Mouse (Mus musculus): ENCODE measurements around the gene Psip1. TPM values are rescaled to one million over a fixed set of nuclear protein-coding genes. Genes with fewer than 3 reads are reported as not detected.

The Psip1 gene
- total and polyA plus RNA-seq, 2 experiments from 2014 or later: 298 to 309 TPM

- ATAC-seq: peak; percentile 86
- DNase-seq: peak; percentile 93
- TF ChIP-seq CTCF (IDR thresholded peaks at IDR 0.05; ENCODE audit: low read depth): peak; percentile 82
These were observed 533 bp downstream of the Psip1 start for GRCm38 (mm10) chr4:83485735-83486116.

DNA sequence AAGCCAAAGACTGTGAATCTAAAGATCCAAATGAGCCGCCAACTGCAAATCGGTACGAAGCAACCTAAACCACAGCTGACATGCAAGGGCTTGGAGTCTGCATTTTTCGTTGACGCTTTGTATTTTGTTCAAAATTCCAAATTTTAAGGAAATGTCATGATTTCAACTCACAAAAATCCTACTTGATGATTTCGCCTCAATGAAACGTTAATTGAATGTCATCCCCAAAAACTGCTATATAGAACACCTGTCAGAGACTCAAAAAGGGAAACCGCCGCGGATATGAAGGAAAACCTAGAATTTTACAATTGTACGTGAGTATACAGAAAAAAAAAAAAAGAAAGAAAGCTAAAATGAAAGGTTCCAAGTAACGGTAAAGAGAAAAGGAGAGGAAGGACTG is 1.0 kb downstream of the Psip1 start:
- 9% methylated on average over 12 of the region's 12 CpGs for WGBS
- H3K36me3 ChIP-seq (ENCODE audit: insufficient read depth): peaks cover 17% of the 10 kb centered on the region
- H3K4me2 ChIP-seq (ENCODE audit: low read depth): peak overlapping the region; percentile 70
- H3K27ac ChIP-seq (ENCODE audit: low read depth, low read length): peak overlapping the region; percentile 100; the same call in 1 of the 2 replicates
- no peak for ATAC-seq
- no peak for DNase-seq
- no peak for TF ChIP-seq CTCF (IDR thresholded peaks at IDR 0.05; ENCODE audit: low read depth)
- no peaks in the 10 kb centered on the region for H3K27me3 ChIP-seq (ENCODE audit: insufficient read depth, low read length)
- peak overlapping the region; percentile 93 for H3K9ac ChIP-seq
- H3K9me3 ChIP-seq (ENCODE audit: low read length): no peaks in the 10 kb centered on the region
- peaks cover 6% of the 10 kb centered on the region for H3K4me1 ChIP-seq (ENCODE audit: insufficient read depth)
- H3K4me3 ChIP-seq (ENCODE audit: low read depth, low read length): peak overlapping the region; percentile 99

More at GRCm38 (mm10) chr4:83485735-83486116, 533 bp downstream of the Psip1 start:
- H3K9me3 ChIP-seq (ENCODE audit: low read length): no peaks in the 10 kb centered on the region
- H3K27me3 ChIP-seq (ENCODE audit: insufficient read depth, low read length): no peaks in the 10 kb centered on the region
- peak overlapping the region; percentile 70 for H3K4me2 ChIP-seq (ENCODE audit: low read depth)
- WGBS: under 1% methylated on average over 27 of the region's 40 CpGs
- peak overlapping the region; percentile 93 for H3K9ac ChIP-seq
- H3K4me3 ChIP-seq (ENCODE audit: low read depth, low read length): peak overlapping the region; percentile 99
- peak overlapping the region; percentile 100 for H3K27ac ChIP-seq (ENCODE audit: low read depth, low read length)
- peaks cover 6% of the 10 kb centered on the region for H3K4me1 ChIP-seq (ENCODE audit: insufficient read depth)
- peaks cover 17% of the 10 kb centered on the region for H3K36me3 ChIP-seq (ENCODE audit: insufficient read depth)

DNA sequence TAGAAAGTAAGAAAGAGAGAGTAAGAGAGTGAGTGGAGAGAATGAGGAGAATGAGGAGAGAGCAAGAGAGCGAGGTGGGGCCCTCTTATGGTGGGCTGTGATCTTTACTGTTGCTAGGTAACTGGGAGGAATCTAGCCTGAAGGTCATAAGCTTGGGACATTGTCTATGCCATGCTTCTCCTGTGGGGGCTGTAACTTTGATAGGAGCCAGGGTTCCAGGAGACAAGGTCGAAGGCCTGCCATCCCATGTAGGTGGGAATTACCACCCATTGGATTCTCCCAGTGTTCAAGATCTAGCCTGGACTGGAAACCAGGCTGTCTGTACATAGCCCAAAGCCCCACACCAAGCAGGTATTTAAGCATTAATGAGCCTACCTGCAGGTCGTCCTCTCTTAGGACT is 18.1 kb downstream of the Psip1 start:
- Histone ChIP-seq H3K4me1 (ENCODE audit: insufficient read depth) (no peaks in the 10 kb centered on the region), H3K9ac (no peak overlapping the region), H3K4me2 (ENCODE audit: low read depth) (no peak overlapping the region), H3K4me3 (ENCODE audit: low read depth, low read length) (no peak overlapping the region), H3K27ac (ENCODE audit: low read depth, low read length) (no peak overlapping the region), H3K9me3 (ENCODE audit: low read length) (no peaks in the 10 kb centered on the region), H3K36me3 (ENCODE audit: insufficient read depth) (peaks cover 64% of the 10 kb centered on the region), H3K27me3 (ENCODE audit: insufficient read depth, low read length) (no peaks in the 10 kb centered on the region)
- DNase-seq: no peak
- 71% methylated on average over 3 of the region's 3 CpGs for WGBS
- TF ChIP-seq CTCF (IDR thresholded peaks at IDR 0.05; ENCODE audit: low read depth): no peak
- ATAC-seq: peak; percentile 34; the same call in 1 of the 2 replicates

GRCm38 (mm10) chr4:83467615-83468014 is 18.6 kb downstream of the Psip1 start:
- H3K9me3 ChIP-seq (ENCODE audit: low read length): no peaks in the 10 kb centered on the region
- DNase-seq: no peak
- H3K9ac ChIP-seq: no peak overlapping the region
- no peak overlapping the region for H3K4me3 ChIP-seq (ENCODE audit: low read depth, low read length)
- H3K36me3 ChIP-seq (ENCODE audit: insufficient read depth): peaks cover 68% of the 10 kb centered on the region
- no peaks in the 10 kb centered on the region for H3K27me3 ChIP-seq (ENCODE audit: insufficient read depth, low read length)
- WGBS: 65% methylated on average over 7 of the region's 7 CpGs
- H3K4me2 ChIP-seq (ENCODE audit: low read depth): no peak overlapping the region
- no peak for TF ChIP-seq CTCF (IDR thresholded peaks at IDR 0.05; ENCODE audit: low read depth)
- ATAC-seq: no peak
- H3K27ac ChIP-seq (ENCODE audit: low read depth, low read length): no peak overlapping the region
- no peaks in the 10 kb centered on the region for H3K4me1 ChIP-seq (ENCODE audit: insufficient read depth)

GRCm38 (mm10) chr4:83464827-83465226 is 21.4 kb downstream of the Psip1 start:
- Histone ChIP-seq H3K9me3 (ENCODE audit: low read length) (no peaks in the 10 kb centered on the region), H3K4me1 (ENCODE audit: insufficient read depth) (no peaks in the 10 kb centered on the region), H3K9ac (no peak overlapping the region), H3K36me3 (ENCODE audit: insufficient read depth) (peaks cover 52% of the 10 kb centered on the region), H3K27me3 (ENCODE audit: insufficient read depth, low read length) (no peaks in the 10 kb centered on the region), H3K27ac (ENCODE audit: low read depth, low read length) (no peak overlapping the region), H3K4me2 (ENCODE audit: low read depth) (no peak overlapping the region), H3K4me3 (ENCODE audit: low read depth, low read length) (no peak overlapping the region)
- 90% methylated on average over 7 of the region's 7 CpGs for WGBS
- ATAC-seq: no peak
- no peak for DNase-seq
- TF ChIP-seq CTCF (IDR thresholded peaks at IDR 0.05; ENCODE audit: low read depth): no peak

GRCm38 (mm10) chr4:83460106-83460505 is 26.2 kb downstream of the Psip1 start:
- ATAC-seq: no peak
- Histone ChIP-seq H3K4me1 (ENCODE audit: insufficient read depth) (no peaks in the 10 kb centered on the region), H3K4me2 (ENCODE audit: low read depth) (no peak overlapping the region), H3K4me3 (ENCODE audit: low read depth, low read length) (no peak overlapping the region), H3K9me3 (ENCODE audit: low read length) (no peaks in the 10 kb centered on the region), H3K36me3 (ENCODE audit: insufficient read depth) (peaks cover 61% of the 10 kb centered on the region), H3K27ac (ENCODE audit: low read depth, low read length) (no peak overlapping the region), H3K9ac (no peak overlapping the region), H3K27me3 (ENCODE audit: insufficient read depth, low read length) (no peaks in the 10 kb centered on the region)
- DNase-seq: no peak
- WGBS: 88% methylated on average over 5 of the region's 5 CpGs
- no peak for TF ChIP-seq CTCF (IDR thresholded peaks at IDR 0.05; ENCODE audit: low read depth)

DNA sequence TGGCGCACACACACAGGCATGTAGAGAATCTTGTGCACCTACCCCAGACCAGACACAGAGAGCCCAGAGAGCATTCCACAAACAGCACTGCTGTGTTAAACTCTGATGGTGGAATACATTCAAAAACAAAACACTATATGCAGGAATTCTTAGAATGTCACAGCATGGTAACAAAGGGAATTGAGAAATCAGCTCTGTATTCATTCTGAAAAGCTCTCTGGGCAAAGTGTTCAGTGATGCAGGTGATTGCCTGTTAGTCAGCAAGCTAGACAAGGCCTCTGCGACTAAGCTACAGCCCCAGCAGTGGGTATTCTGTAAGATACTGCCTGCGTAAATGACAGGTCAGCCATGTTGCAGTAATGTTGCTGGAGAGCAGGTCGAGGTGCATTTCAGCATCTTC is 35.5 kb downstream of the Psip1 start:
- no peak for ATAC-seq

More for the DNA sequence above, 35.5 kb downstream of the Psip1 start:
- Histone ChIP-seq H3K4me2 (ENCODE audit: low read depth) (no peak overlapping the region), H3K27me3 (ENCODE audit: insufficient read depth, low read length) (no peaks in the 10 kb centered on the region), H3K36me3 (ENCODE audit: insufficient read depth) (peaks cover 46% of the 10 kb centered on the region), H3K4me3 (ENCODE audit: low read depth, low read length) (no peak overlapping the region), H3K4me1 (ENCODE audit: insufficient read depth) (no peaks in the 10 kb centered on the region), H3K9me3 (ENCODE audit: low read length) (no peaks in the 10 kb centered on the region), H3K27ac (ENCODE audit: low read depth, low read length) (no peak overlapping the region), H3K9ac (no peak overlapping the region)
- TF ChIP-seq CTCF (IDR thresholded peaks at IDR 0.05; ENCODE audit: low read depth): no peak
- WGBS: 80% methylated on average over 4 of the region's 4 CpGs
- DNase-seq: no peak
